Mouse (Mus musculus): ENCODE results near the gene Gnmt. TPM values are rescaled to one million over a fixed set of nuclear protein-coding genes. Genes with fewer than 3 reads are reported as not detected.

Gnmt gene
- total and polyA plus RNA-seq, 3 experiments, result 0.62 to 1.6 TPM; not detected in 1

GRCm38 (mm10) chr17:46773278-46774130 lies 44.5 kb upstream of the Gnmt start (continued):
- TF ChIP-seq TAL1 (IDR thresholded peaks at IDR 0.05; ENCODE audit: low read length) (no peak), KAT2A (conservative IDR thresholded peaks at IDR 0.05; ENCODE audit: low read depth, low read length) (no peak), POLR2A (IDR thresholded peaks at IDR 0.05; ENCODE audit: control insufficient read depth in 1 of 2, insufficient read depth in 1 of 2, low read depth in 1 of 2, low read length in 2 of 2, poor library complexity in 1 of 2) (peak in 1 of 2 experiments; percentile 62; a peak in 2 of 4 replicates), SMC3 (IDR thresholded peaks at IDR 0.05; ENCODE audit: low read depth, low read length) (no peak), USF1 (IDR thresholded peaks at IDR 0.05; ENCODE audit: low read depth, low read length) (no peak), CTCF (IDR thresholded peaks at IDR 0.05 in 2 of 3, conservative IDR thresholded peaks at IDR 0.05 in 1 of 3; ENCODE audit: control insufficient read depth in 1 of 3, insufficient read depth in 1 of 3, low read depth in 2 of 3, low read length in 3 of 3, poor library complexity in 1 of 3, severe bottlenecking in 1 of 3) (peak in 1 of 3 experiments; percentile 54; a peak in 3 of 6 replicates)

GRCm38 (mm10) chr17:46772404-46773277 lies 43.7 kb upstream of the Gnmt start, which contains the start of gene 2310039H08Rik:
Gene 2310039H08Rik (plus strand): TSS chr17:46772635.
- peak; percentile 96 for DNase-seq (ENCODE audit: low read depth, low spot score)
- peak within 1 kb of the TSS; percentile 69 to 91 for H3K4me3 ChIP-seq (ENCODE audit: control insufficient read depth in 1 of 2, insufficient read depth in 1 of 2, low read depth in 2 of 2, low read length in 2 of 2)
- TF ChIP-seq CTCF (IDR thresholded peaks at IDR 0.05 in 2 of 3, conservative IDR thresholded peaks at IDR 0.05 in 1 of 3; ENCODE audit: control insufficient read depth in 1 of 3, insufficient read depth in 1 of 3, low read depth in 2 of 3, low read length in 3 of 3, poor library complexity in 1 of 3, severe bottlenecking in 1 of 3) (no peak), POLR2AphosphoS2 (IDR thresholded peaks at IDR 0.05; ENCODE audit: low read length) (peak; percentile 73; the same call in 1 of the 2 replicates), E2F4 (IDR thresholded peaks at IDR 0.05; ENCODE audit: borderline replicate concordance, low read depth, low read length) (no peak), TBP (IDR thresholded peaks at IDR 0.05; ENCODE audit: low read depth, low read length) (peak; percentile 82), NELFE (IDR thresholded peaks at IDR 0.05; ENCODE audit: low read depth, low read length) (peak; percentile 92), RCOR1 (IDR thresholded peaks at IDR 0.05; ENCODE audit: low read depth, low read length) (no peak), TAL1 (IDR thresholded peaks at IDR 0.05; ENCODE audit: low read length) (no peak), POLR2A (IDR thresholded peaks at IDR 0.05; ENCODE audit: control insufficient read depth in 1 of 2, insufficient read depth in 1 of 2, low read depth in 1 of 2, low read length in 2 of 2, poor library complexity in 1 of 2) (peak; percentile 67 to 93), POLR2AphosphoS5 (IDR thresholded peaks at IDR 0.05; ENCODE audit: borderline replicate concordance, low read depth, low read length) (peak; percentile 46; the same call in 1 of the 2 replicates), SMC3 (IDR thresholded peaks at IDR 0.05; ENCODE audit: low read depth, low read length) (no peak), MAFK (IDR thresholded peaks at IDR 0.05; ENCODE audit: borderline replicate concordance, low read depth, low read length) (no peak), GABPA (IDR thresholded peaks at IDR 0.05; ENCODE audit: low read depth, low read length) (no peak), USF1 (IDR thresholded peaks at IDR 0.05; ENCODE audit: low read depth, low read length) (peak; percentile 63; the same call in 1 of the 2 replicates), HCFC1 (IDR thresholded peaks at IDR 0.05; ENCODE audit: low read depth, low read length) (peak; percentile 89), MAX (IDR thresholded peaks at IDR 0.05; ENCODE audit: low read length) (peak; percentile 94), SIN3A (IDR thresholded peaks at IDR 0.05; ENCODE audit: low read length) (peak; percentile 92), ZC3H11A (IDR thresholded peaks at IDR 0.05; ENCODE audit: low read depth, low read length) (no peak), USF2 (IDR thresholded peaks at IDR 0.05; ENCODE audit: borderline replicate concordance in 1 of 2, insufficient read depth in 1 of 2, low read depth in 1 of 2, low read length in 2 of 2) (no peak), CHD1 (IDR thresholded peaks at IDR 0.05; ENCODE audit: low read depth, low read length) (peak; percentile 99), NRF1 (IDR thresholded peaks at IDR 0.05; ENCODE audit: insufficient read depth, low read depth, low read length, poor library complexity, severe bottlenecking) (no peak), MYC (IDR thresholded peaks at IDR 0.05; ENCODE audit: low read depth, low read length) (peak; percentile 96), TCF12 (IDR thresholded peaks at IDR 0.05; ENCODE audit: low read depth, low read length) (peak; percentile 43; the same call in 1 of the 2 replicates), CHD2 (IDR thresholded peaks at IDR 0.05; ENCODE audit: low read length) (peak; percentile 31), KAT2A (conservative IDR thresholded peaks at IDR 0.05; ENCODE audit: low read depth, low read length) (peak; percentile 69), UBTF (IDR thresholded peaks at IDR 0.05; ENCODE audit: borderline replicate concordance, insufficient read depth, low read depth, low read length) (peak; percentile 73; the same call in 1 of the 2 replicates), MXI1 (IDR thresholded peaks at IDR 0.05; ENCODE audit: low read depth, low read length) (peak; percentile 97), BHLHE40 (IDR thresholded peaks at IDR 0.05; ENCODE audit: borderline replicate concordance, low read depth, low read length) (peak; percentile 97), ELF1 (IDR thresholded peaks at IDR 0.05; ENCODE audit: low read depth, low read length) (peak; percentile 89)

More at GRCm38 (mm10) chr17:46772404-46773277, 43.7 kb upstream of the Gnmt start, which contains the start of gene 2310039H08Rik:
- H3K79me2 ChIP-seq (ENCODE audit: control insufficient read depth, insufficient read depth, low read length, poor library complexity), result peaks cover 10% of the 10 kb centered on the region
- no peaks in the 10 kb centered on the region for H3K9me3 ChIP-seq (replicated peaks; ENCODE audit: insufficient read depth, low read length)
- peaks cover 0 to 7% of the 10 kb centered on the region in 2 experiments; a peak in 1 of 4 replicates for H3K4me1 ChIP-seq (ENCODE audit: control insufficient read depth in 1 of 2, insufficient read depth in 2 of 2, low read length in 2 of 2)
- peak within 1 kb of the TSS; percentile 96 for H3K9ac ChIP-seq (ENCODE audit: control insufficient read depth, low read depth, low read length, poor library complexity, severe bottlenecking)
- no peaks in the 10 kb centered on the region; a peak in 1 of 4 replicates for H3K36me3 ChIP-seq (ENCODE audit: control insufficient read depth in 1 of 2, insufficient read depth in 2 of 2, low read length in 2 of 2)
- no peaks in the 10 kb centered on the region for H3K27me3 ChIP-seq (ENCODE audit: control insufficient read depth in 1 of 2, insufficient read depth in 2 of 2, low read length in 2 of 2)
- peak within 1 kb of the TSS; percentile 90 for H3K27ac ChIP-seq (ENCODE audit: control insufficient read depth, low read depth, low read length)
